Comparison of ENCODE assay signal across 34 mouse cellular contexts in the genomic region with DNA sequence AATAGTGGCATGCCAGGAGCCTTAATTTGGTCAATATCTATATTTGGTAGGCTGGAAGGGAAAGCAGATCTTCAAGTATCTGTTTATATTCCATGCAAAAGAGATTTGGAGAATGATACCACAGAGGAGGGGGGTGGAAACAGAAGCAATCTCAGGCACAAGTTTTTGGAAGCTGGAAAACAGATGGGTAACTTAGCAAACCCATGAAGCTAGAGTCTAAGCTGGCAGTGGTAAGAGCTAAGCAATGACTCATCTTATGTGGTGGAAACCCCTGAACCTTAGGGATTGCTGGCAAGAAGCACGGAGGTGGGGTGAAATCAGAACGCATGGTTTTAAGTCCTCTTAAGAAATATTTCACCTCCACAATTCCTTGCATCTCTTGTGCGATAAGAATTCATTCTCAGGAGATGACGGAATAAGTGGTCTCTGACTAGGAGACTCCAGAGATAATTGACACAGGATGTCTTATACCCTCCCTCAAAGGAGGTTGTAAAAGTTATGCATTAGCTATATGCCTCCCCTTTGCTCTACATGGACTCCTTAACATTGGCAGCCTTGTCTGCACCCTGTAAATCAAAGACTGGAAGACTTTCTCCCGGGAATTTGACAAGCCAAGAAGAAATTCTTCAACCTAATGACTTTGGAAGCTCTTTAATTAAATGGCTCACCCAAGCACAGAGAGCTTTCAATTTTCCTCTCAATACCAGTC. TPM values are rescaled to one million over a fixed set of nuclear protein-coding genes. Genes with fewer than 3 reads are reported as not detected.
DNase-seq lines count a peak whose midpoint lies in the region; ATAC-seq lines count a peak whose summit lies in the region.
"Had no signal": no experiment of that assay in that cellular context is flagged by ENCODE, and none has a peak within 500 bp of the region (broad histone marks: within the 10 kb centered on the region; RNA-seq: fewer than 3 reads in every experiment).

No protein-coding gene starts in this region.

- DNase-seq in embryo, embryonic 11 days = peak; percentile 4
- no peak for DNase-seq in embryo, embryonic 10 days (ENCODE audit: low spot score)
- DNase-seq in kidney, postnatal 25 days = no peak
- DNase-seq in 3T3-L1 (ENCODE audit: low read depth, low spot score) (peak; percentile 60), adipocyte (ENCODE audit: low spot score) (peak; percentile 33)
- DNase-seq in spleen, adult 18-20 months = no peak
- DNase-seq: adrenal gland, postnatal 10 days; cerebellum, adult 11-12 months; cerebellum, postnatal 10 days; gastrocnemius, postnatal 10 days; heart, postnatal 14 days; kidney, adult 8-10 months; kidney, postnatal 4 days; layer of hippocampus, postnatal 36 days; left cerebral cortex, postnatal 4 days; liver, postnatal 0 days; lung, postnatal 4 days; midbrain, embryonic 14.5 days; retina, postnatal 1 day; thymus, adult 2 months; thymus, postnatal 36 days had no signal

- no peaks in the 10 kb centered on the region for H3K4me1 ChIP-seq in kidney, embryonic 16.5 days (ENCODE audit: insufficient read depth, low read length)
- H3K4me1 ChIP-seq in forebrain, embryonic 15.5 days = no peaks in the 10 kb centered on the region
- H3K4me1 ChIP-seq: embryonic facial prominence, embryonic 12.5 days; forebrain, embryonic 10.5 days; hindbrain, embryonic 10.5 days; hindbrain, embryonic 15.5 days; liver, embryonic 12.5 days; megakaryocyte, embryonic 14.5 days; neural tube, embryonic 15.5 days had no signal

- peak; percentile 73; the same call in 1 of the 2 replicates for ATAC-seq in kidney, embryonic 16.5 days (ENCODE audit: low FRiP score, low TSS enrichment)
- no peak for ATAC-seq in forebrain, embryonic 15.5 days (replicated peaks)
- ATAC-seq: forebrain, embryonic 16.5 days; inflammation-experienced regulatory T-cells, adult 6 months; liver, embryonic 12.5 days; liver, postnatal 0 days; lung, postnatal 0 days had no signal

- H3K36me3 ChIP-seq in kidney, embryonic 16.5 days (ENCODE audit: insufficient read depth, low read length) = no peaks in the 10 kb centered on the region
- no peaks in the 10 kb centered on the region for H3K36me3 ChIP-seq in forebrain, embryonic 15.5 days
- H3K36me3 ChIP-seq: embryonic facial prominence, embryonic 12.5 days; forebrain, embryonic 10.5 days; hindbrain, embryonic 10.5 days; hindbrain, embryonic 15.5 days; liver, embryonic 12.5 days; neural tube, embryonic 15.5 days had no signal

- H3K9me3 ChIP-seq in kidney, embryonic 16.5 days (ENCODE audit: low read length) = no peaks in the 10 kb centered on the region
- no peaks in the 10 kb centered on the region for H3K9me3 ChIP-seq in forebrain, embryonic 15.5 days
- H3K9me3 ChIP-seq: embryonic facial prominence, embryonic 12.5 days; forebrain, embryonic 10.5 days; hindbrain, embryonic 10.5 days; hindbrain, embryonic 15.5 days; liver, embryonic 12.5 days; megakaryocyte, embryonic 14.5 days; neural tube, embryonic 15.5 days had no signal

- 35% methylated on average over 5 of the region's 5 CpGs for WGBS in kidney, embryonic 16.5 days
- 81% methylated on average over 5 of the region's 5 CpGs for WGBS in forebrain, embryonic 15.5 days

- no peaks in the 10 kb centered on the region for H3K27me3 ChIP-seq in kidney, embryonic 16.5 days (ENCODE audit: insufficient read depth, low read length)
- no peaks in the 10 kb centered on the region for H3K27me3 ChIP-seq in forebrain, embryonic 15.5 days
- H3K27me3 ChIP-seq: embryonic facial prominence, embryonic 12.5 days; hindbrain, embryonic 15.5 days; liver, embryonic 12.5 days; megakaryocyte, embryonic 14.5 days; neural tube, embryonic 15.5 days had no signal

- H3K9ac ChIP-seq in kidney, embryonic 16.5 days (replicated peaks; ENCODE audit: low read length) = no peak overlapping the region
- H3K9ac ChIP-seq in forebrain, embryonic 15.5 days (replicated peaks) = no peak overlapping the region
- H3K9ac ChIP-seq: embryonic facial prominence, embryonic 12.5 days; hindbrain, embryonic 15.5 days; liver, embryonic 12.5 days; liver, postnatal 0 days; neural tube, embryonic 15.5 days had no signal

- H3K4me2 ChIP-seq in kidney, embryonic 16.5 days (replicated peaks; ENCODE audit: low read depth, low read length) = no peak overlapping the region
- H3K4me2 ChIP-seq in forebrain, embryonic 15.5 days (replicated peaks) = no peak overlapping the region
- H3K4me2 ChIP-seq: embryonic facial prominence, embryonic 12.5 days; hindbrain, embryonic 15.5 days; liver, embryonic 12.5 days; neural tube, embryonic 15.5 days had no signal

- no peak overlapping the region for H3K4me3 ChIP-seq in kidney, embryonic 16.5 days (ENCODE audit: low read length)
- no peak overlapping the region for H3K4me3 ChIP-seq in forebrain, embryonic 15.5 days
- H3K4me3 ChIP-seq: embryonic facial prominence, embryonic 12.5 days; forebrain, embryonic 10.5 days; hindbrain, embryonic 10.5 days; hindbrain, embryonic 15.5 days; liver, embryonic 12.5 days; megakaryocyte, embryonic 14.5 days; neural tube, embryonic 15.5 days had no signal

- no peak overlapping the region for H3K27ac ChIP-seq in kidney, embryonic 16.5 days (ENCODE audit: low read length)
- no peak overlapping the region for H3K27ac ChIP-seq in forebrain, embryonic 15.5 days (replicated peaks)
- H3K27ac ChIP-seq: embryonic facial prominence, embryonic 12.5 days; forebrain, embryonic 10.5 days; hindbrain, embryonic 10.5 days; hindbrain, embryonic 15.5 days; liver, embryonic 12.5 days; neural tube, embryonic 15.5 days; stomach, postnatal 0 days had no signal

RNA-seq across cellular contexts. Expression of a gene that starts 51.4 kb away (rescaled TPM):
- 0.30 and 0.35 TPM in 2 replicates for polyA plus RNA-seq in kidney, embryonic 16.5 days (2015; fragmentation: Nextera tagmentation; extraction: Ambion mirVana)
- polyA plus RNA-seq in forebrain, embryonic 15.5 days (2015; fragmentation: Nextera tagmentation; extraction: Ambion mirVana) = 1.0 and 1.5 TPM in 2 replicates

Comparison
In these comparisons a context has a peak if more than half of its experiments do, and no peak if none do; other contexts are left out.
1. DNase-seq: peak in embryo, embryonic 11 days (single experiment), 3T3-L1 (single experiment) and adipocyte (single experiment); none in embryo, embryonic 10 days (single experiment), kidney, postnatal 25 days (0 of 2) and spleen, adult 18-20 months (0 of 2).